Mouse (Mus musculus): Measurements from ENCODE around the gene Lrpprc. TPM values are rescaled to one million over a fixed set of nuclear protein-coding genes. Genes with fewer than 3 reads are reported as not detected.

Lrpprc gene
- total RNA-seq, 2 experiments from 2014 or later, result 57.0 to 67.4 TPM

DNA sequence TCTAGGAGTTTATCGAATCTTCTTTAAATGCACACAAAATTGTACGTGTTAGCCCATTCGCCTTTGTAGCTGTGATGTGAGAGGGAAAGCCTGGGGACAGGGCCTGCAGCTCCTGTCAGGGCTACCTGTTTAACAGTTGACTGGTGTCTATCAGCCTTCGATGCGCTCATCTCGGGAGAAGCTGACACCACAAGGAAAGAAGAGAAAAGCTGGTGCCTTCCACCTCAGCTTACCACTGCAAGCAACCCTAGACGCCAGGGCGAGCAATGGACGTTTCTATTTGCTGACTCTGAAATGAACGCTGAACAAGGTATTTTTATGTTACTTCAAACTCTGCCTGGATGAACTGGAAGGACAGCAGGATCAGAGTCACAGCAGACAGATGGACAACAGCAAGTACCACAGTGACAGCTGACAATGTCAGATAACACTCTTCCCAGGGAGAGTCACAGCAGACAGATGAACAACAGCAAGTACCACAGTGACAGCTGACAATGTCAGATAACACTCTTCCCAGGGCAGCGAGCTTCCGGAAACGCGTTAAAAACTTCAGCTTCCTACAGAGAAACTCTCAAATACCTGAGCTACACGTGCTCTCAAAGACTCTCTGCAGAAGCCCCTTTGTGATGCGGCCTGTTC, 14.1 kb downstream of the Lrpprc start:
- intact Hi-C loops (cut with DNase I), result no loop called here
- no peak for DNase-seq (ENCODE audit: low spot score in 2 of 2)

DNA sequence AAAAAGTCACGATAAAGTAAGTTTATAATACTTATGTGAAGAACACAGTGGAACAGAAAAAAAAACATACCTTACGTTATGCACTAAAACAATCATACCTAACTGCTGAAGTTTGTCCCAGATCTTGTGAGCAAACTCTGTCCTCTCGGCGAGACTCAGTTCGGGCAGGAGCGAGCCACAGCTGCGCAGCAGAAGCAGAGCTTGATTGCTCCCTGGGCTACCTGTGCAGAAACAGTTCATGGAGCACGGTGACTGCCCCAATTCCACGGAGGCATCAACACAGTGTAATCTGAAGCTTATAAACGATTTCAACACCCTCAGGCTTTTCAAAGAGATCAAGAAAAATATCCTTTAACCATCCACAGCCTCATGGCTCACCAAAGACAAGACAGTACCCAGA, 15.3 kb downstream of the Lrpprc start:
- no peak for DNase-seq (ENCODE audit: low spot score in 2 of 2)
- intact Hi-C loops (cut with DNase I), result no loop called here

- DNase-seq (ENCODE audit: low spot score in 2 of 2), result no peak
- intact Hi-C loops (cut with DNase I), result no loop called here
These were observed 18.7 kb downstream of the Lrpprc start for GRCm38 (mm10) chr17:84771882-84772281.

DNA sequence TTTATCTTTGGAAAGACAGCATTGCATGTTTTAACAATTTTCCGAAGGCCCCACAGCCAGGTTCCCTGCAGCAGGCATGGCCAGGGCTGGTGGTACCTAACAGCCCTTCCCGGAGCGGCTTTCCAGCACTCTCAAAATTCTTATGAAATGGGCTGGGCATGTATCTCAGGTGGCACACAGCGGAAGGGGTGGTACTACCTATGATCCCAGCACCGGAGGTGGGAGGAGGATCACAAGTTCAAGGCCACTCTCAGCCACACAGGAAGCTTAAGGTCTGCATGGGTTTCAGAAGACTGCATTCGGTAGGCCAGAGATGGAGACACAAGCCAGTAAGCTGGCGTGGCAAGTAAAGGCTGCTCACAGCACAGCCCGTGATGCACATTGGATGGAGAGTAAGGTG, 31.6 kb downstream of the Lrpprc start:
- no peak for DNase-seq (ENCODE audit: low spot score in 2 of 2)
- intact Hi-C loops (cut with DNase I), result no loop called here

- intact Hi-C loops (cut with DNase I), result no loop called here
- no peak for DNase-seq (ENCODE audit: low spot score in 2 of 2)
These were observed 32.2 kb downstream of the Lrpprc start for GRCm38 (mm10) chr17:84758374-84758773.

DNA sequence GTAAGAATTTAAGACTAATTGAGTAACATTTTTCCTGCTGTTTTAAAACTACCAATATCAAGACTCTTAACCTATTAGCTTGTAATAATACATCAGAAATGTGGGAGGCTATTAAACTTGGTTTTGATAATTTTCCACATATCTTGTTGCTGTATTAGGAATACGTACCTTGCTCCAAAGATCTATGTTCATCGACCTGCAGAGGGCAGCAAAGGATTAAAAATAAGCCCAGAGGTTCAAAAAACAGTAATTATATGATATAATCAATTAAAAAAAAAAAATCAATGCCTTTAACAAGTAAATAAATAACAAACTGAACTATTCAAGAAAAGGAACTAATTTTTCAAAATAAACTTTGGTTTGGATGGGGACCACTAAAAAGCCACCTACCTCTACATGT, 34.5 kb downstream of the Lrpprc start:
- no peak for DNase-seq (ENCODE audit: low spot score in 2 of 2)
- intact Hi-C loops (cut with DNase I), result no loop called here

GRCm38 (mm10) chr17:84753489-84753888, 37.1 kb downstream of the Lrpprc start:
- DNase-seq (ENCODE audit: low spot score in 2 of 2), result no peak
- intact Hi-C loops (cut with DNase I), result no loop called here

- no peak for DNase-seq (ENCODE audit: low spot score in 2 of 2)
- intact Hi-C loops (cut with DNase I), result no loop called here
These were observed 38.3 kb downstream of the Lrpprc start for GRCm38 (mm10) chr17:84752286-84752685.

DNA sequence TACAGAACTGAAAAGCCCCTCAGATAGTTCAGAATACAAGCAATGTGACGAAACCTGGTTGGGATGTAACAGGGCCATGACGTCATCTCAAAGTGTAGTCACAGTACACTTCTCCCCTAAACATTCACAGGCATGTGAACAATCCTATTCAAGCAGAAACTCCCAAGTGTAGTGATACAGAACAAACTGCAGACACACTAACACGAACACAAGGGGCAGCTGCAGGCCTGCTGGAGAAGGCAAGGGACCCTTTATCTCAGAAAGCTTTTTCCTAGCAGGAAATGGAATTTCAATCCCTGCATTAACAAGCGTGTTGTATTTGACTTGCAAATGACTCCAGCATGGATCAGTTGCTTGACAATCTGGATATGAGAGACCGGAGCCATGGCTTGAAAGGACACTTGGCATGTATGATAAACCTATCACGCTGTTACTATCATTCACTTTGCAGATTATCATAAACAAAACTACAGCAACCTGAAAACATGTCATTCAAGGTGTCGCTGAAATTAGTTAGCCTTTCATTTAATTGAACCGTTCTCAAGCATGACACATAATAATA, 38.9 kb downstream of the Lrpprc start:
- intact Hi-C loops (cut with DNase I), result no loop called here
- no peak for DNase-seq (ENCODE audit: low spot score in 2 of 2)

- DNase-seq (ENCODE audit: low spot score in 2 of 2), result no peak
- intact Hi-C loops (cut with DNase I), result no loop called here
These were observed 40.5 kb downstream of the Lrpprc start for GRCm38 (mm10) chr17:84750130-84750529.

GRCm38 (mm10) chr17:84749297-84749696, 41.3 kb downstream of the Lrpprc start:
- intact Hi-C loops (cut with DNase I), result no loop called here
- DNase-seq (ENCODE audit: low spot score in 2 of 2), result no peak

DNA sequence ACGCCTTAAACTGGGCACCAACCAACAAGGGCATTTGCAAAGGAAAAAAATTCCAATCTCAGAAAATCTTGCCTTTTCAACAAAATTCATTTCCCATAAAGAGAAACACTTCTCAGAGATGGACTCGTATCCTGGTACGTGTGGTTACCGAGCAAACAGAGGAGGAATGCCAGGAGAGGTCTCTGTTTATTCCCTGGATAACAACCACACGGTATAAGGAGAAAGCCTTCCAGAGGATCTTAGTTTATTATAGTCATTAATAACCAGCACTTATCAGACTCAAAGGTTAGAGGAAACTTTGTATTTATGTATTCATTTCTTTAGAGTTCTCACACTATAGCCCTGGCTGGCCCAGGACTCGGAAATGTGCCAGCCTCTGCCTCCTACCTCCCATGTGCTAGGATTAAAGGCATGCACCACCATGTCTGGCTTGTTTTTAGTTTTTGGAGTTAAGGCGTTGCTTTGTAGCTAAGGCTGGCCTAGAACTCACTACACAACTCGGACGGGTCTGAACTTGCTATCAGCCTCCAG, 42.4 kb downstream of the Lrpprc start:
- intact Hi-C loops (cut with DNase I), result no loop called here
- no peak for DNase-seq (ENCODE audit: low spot score in 2 of 2)

DNA sequence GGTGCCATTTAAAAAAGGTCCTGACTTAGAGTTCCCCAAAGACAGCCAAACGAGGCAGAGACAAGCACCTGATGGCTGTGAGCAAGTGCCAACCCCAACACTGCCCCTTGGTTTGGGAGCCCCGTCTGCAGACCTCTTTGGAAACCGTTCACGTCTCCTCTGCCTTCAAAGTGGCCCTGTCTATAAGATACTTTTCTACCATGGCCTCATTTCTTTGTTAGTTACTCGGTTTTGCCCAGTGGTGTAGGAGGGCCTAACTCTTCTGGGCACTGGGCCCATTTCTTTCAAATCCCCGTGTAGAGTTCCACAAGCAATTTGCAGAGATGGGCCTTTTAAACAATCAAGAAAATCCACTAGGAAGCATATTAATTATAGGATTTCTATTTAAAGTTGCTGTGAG, 43.4 kb downstream of the Lrpprc start:
- intact Hi-C loops (cut with DNase I), result no loop called here
- DNase-seq (ENCODE audit: low spot score in 2 of 2), result peak in 1 of 2 experiments; percentile 22

DNA sequence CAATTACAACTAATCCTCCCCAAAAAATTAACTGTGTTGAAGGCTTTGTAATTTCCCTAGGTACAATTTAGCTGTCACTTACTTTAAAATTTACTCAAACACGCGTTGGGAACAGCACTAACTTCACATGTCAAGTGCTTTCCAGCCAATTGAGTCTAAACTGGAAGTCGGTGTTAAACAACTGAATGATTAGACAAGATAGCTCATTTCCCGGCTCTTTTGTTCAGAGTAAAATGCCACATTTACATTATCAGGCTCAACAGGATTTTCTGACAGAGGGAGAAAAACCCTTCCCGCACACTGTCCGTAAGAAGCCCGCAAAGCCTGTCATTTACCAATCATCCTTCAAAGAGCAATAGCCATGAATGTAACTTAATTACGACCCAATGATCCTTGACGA, 45.6 kb downstream of the Lrpprc start:
- DNase-seq (ENCODE audit: low spot score in 2 of 2), result no peak
- intact Hi-C loops (cut with DNase I), result no loop called here

- DNase-seq (ENCODE audit: low spot score in 2 of 2), result no peak
- intact Hi-C loops (cut with DNase I), result no loop called here
These were observed 46.3 kb downstream of the Lrpprc start for GRCm38 (mm10) chr17:84744256-84744655.

DNA sequence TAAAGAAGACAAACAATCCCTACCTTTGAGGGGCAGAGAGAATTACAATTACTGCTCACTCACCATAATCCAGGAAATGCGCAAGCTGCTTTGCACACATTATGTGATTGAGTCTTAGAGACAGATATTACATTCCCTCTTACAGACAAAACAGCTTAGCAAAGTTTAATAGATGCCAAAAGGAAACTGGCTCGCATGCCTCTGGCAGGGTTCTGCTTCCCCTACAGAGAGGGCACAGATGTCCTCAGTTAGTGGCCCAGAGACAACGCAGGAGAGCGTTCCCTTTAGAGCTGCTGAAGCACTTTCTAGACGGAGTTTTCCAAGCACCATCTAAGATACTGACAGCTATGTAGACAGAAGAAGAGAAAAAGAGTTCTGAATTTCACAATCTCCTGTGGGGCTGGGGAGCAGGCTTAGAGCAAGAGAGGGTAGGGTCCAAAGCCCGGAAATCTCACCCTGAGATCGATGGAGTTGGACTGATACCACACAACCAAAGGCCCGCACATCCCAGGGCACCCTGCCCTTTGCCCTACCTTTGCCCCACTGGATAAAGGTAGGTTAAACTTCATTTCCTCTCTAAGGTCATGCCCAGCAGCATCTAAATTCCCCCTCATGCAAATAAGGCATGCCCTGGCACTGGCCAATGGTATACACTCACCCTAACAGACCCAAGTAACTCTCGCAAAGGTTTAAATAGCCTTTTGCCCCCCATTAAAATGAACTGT, 52.4 kb downstream of the Lrpprc start:
- intact Hi-C loops (cut with DNase I), result no loop called here
- no peak for DNase-seq (ENCODE audit: low spot score in 2 of 2)

- intact Hi-C loops (cut with DNase I), result no loop called here
- DNase-seq (ENCODE audit: low spot score in 2 of 2), result no peak
These were observed 53.9 kb downstream of the Lrpprc start for GRCm38 (mm10) chr17:84736719-84737118.

GRCm38 (mm10) chr17:84732612-84733011, 58.0 kb downstream of the Lrpprc start:
- no peak for DNase-seq (ENCODE audit: low spot score in 2 of 2)
- intact Hi-C loops (cut with DNase I), result no loop called here

DNA sequence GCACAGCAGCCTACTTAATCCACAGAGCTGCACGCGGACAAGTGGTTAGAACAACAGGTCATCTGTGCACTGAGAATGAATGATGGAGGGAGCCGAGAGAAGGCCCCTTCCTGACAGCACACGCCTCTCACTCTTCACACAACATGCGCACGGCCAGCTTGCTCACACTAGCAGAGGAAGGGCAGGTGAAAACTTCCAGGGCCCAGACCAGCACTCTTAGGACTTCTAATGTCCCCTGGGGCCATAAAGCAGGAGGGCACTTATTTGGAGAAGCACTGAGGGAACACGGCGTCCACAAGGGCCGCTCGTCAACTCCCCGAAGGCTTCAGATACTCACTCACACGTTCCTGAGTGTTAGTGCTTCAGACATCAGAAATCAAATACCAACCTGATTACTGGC, 59.2 kb downstream of the Lrpprc start:
- no peak for DNase-seq (ENCODE audit: low spot score in 2 of 2)
- intact Hi-C loops (cut with DNase I), result no loop called here

GRCm38 (mm10) chr17:84729140-84729539, 61.4 kb downstream of the Lrpprc start:
- intact Hi-C loops (cut with DNase I), result no loop called here
- DNase-seq (ENCODE audit: low spot score in 2 of 2), result no peak
